ENCODE assay signal across 8 mouse cellular contexts in the genomic region with DNA sequence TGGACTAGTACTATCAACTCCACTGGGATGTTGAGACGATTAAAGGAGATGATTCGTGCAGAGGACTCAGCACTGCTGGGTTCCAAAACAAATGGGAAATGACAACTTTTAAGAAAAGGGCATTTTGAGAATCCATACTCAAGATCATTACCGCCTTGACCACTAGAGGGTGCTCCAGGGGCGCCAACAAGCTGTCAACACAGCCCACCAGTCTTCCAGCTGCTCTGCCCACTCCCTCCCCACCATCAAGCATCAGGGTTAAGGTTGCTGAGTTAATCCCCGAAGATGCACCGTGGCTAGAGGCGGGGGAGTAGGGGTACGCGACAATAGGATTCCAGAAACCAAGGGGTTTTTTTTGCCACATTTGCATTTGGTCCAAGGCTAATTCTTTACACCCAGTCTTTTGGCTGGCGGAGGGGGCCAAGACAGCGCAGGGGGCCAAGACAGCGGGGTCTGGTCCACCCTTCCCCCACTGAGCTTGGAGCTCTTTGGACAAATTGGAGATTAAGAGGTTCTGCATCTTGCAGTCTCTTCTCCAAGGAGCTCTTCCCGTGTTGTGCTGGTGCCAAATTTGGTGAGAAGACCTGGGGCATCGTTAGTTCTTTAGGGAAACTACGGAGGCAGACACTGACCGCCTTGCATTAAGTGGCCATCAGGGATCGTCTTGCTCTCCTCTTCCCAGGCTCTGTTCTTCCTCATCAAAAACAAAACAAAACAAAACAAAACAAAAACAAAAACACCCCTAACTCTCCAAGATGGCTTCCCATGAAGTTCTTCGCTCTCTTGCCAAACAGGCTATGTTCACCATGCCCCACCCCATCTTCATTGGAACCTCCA. TPM values are rescaled to one million over a fixed set of nuclear protein-coding genes. Genes with fewer than 3 reads are reported as not detected.
DNase-seq lines count a peak whose midpoint lies in the region; ATAC-seq and TF ChIP-seq lines count a peak whose summit lies in the region.

No protein-coding gene starts in this region.

- peaks cover 30% of the 10 kb centered on the region for H3K27me3 ChIP-seq in G1E (ENCODE audit: insufficient read depth, low read length)
- H3K27me3 ChIP-seq in forebrain, embryonic 12.5 days = 0 out of 2 replicates have a peak, but pooled peaks cover 2% of the 10 kb centered on the region

- H3K4me1 ChIP-seq in G1E (ENCODE audit: insufficient read depth, low read depth, low read length) = peaks cover 15% of the 10 kb centered on the region
- H3K4me1 ChIP-seq in forebrain, embryonic 12.5 days = peaks cover 70% of the 10 kb centered on the region

- DNase-seq in G1E (ENCODE audit: low spot score) = peak; percentile 51
- DNase-seq in c-Kit-positive CD71-positive TER-119-negative erythroid progenitor cells, embryonic 14.5 days (ENCODE audit: low read depth) = peak; percentile 65
- DNase-seq in heart, postnatal 36 days = peak; percentile 82 to 86
- DNase-seq in layer of hippocampus, adult 8-10 months (ENCODE audit: low spot score in 2 of 2) = peak; percentile 65 to 78
- peak; percentile 91 for DNase-seq in lung, postnatal 10 days
- peak; percentile 69 for DNase-seq in retina, postnatal 7 days (ENCODE audit: low read depth, low spot score)
- DNase-seq in thymus, postnatal 4 days = peak; percentile 91

- H3K9ac ChIP-seq in forebrain, embryonic 12.5 days = peak overlapping the region; percentile 85

- H3K4me3 ChIP-seq in G1E (ENCODE audit: low read depth, low read length) = no peak overlapping the region; the same call in 1 of the 2 replicates
- peak overlapping the region; percentile 65 for H3K4me3 ChIP-seq in forebrain, embryonic 12.5 days (replicated peaks)

- H3K4me2 ChIP-seq in forebrain, embryonic 12.5 days = peak overlapping the region; percentile 95

- peak; percentile 66 for TF ChIP-seq CTCF in G1E (IDR thresholded peaks at IDR 0.05; ENCODE audit: low read depth, low read length)

- H3K36me3 ChIP-seq in G1E (replicated peaks) = peaks cover 14% of the 10 kb centered on the region
- H3K36me3 ChIP-seq in forebrain, embryonic 12.5 days (replicated peaks) = peaks cover 25% of the 10 kb centered on the region

- H3K27ac ChIP-seq in forebrain, embryonic 12.5 days = peak overlapping the region; percentile 96

- no peak for ATAC-seq in G1E (ENCODE audit: extremely low read depth, insufficient number of reproducible peaks, low FRiP score, poor library complexity, severe bottlenecking)
- peak; percentile 40; the same call in 1 of the 2 replicates for ATAC-seq in forebrain, embryonic 12.5 days (ENCODE audit: low FRiP score)

- no peaks in the 10 kb centered on the region for H3K9me3 ChIP-seq in G1E (replicated peaks)
- no peaks in the 10 kb centered on the region for H3K9me3 ChIP-seq in forebrain, embryonic 12.5 days

- WGBS in forebrain, embryonic 12.5 days = 19% methylated on average over 18 of the region's 18 CpGs

- intact Hi-C loops in heart, postnatal 36 days (cut with DNase I) = loop anchor here (1.0 to 5.0 kb wide), 3 partner anchors 51 to 250 kb away; no protein-coding TSS in a partner anchor

RNA-seq across cellular contexts. Expression of a gene that starts 1.8 kb away (rescaled TPM):
- total RNA-seq in G1E (2014; fragmentation: Nextera tagmentation) (not detected in 2 replicates), G1E (2017) (not detected in 2 replicates)
- polyA plus RNA-seq in G1E (2012) = not detected in 2 replicates
- polyA plus RNA-seq in forebrain, embryonic 12.5 days (2016; fragmentation: Nextera tagmentation; extraction: Ambion mirVana) = 0.87 TPM in 1 of 2 replicates, not detected in the other
- under 1 TPM in 1 of 2 experiments, not detected in 1; 0.30 TPM for total RNA-seq in heart, postnatal 36 days (2021)
- total RNA-seq in layer of hippocampus, adult 8-10 months (2022) = 10 to 100 TPM in 2 of 4 experiments, 1 to 10 TPM in 2; 2.8 to 19.9 (median 12.1) TPM

RNA-seq across cellular contexts. Expression of a gene that starts 2.2 kb away (rescaled TPM):
- total RNA-seq in G1E (2014; fragmentation: Nextera tagmentation) (0.73 and 5.9 TPM in 2 replicates), G1E (2017) (1.4 and 1.6 TPM in 2 replicates)
- 6.1 and 8.7 TPM in 2 replicates for polyA plus RNA-seq in G1E (2012)
- polyA plus RNA-seq in forebrain, embryonic 12.5 days (2016; fragmentation: Nextera tagmentation; extraction: Ambion mirVana) = 31.1 and 31.5 TPM in 2 replicates
- 10 to 100 TPM; 25.8 to 29.7 TPM for total RNA-seq in heart, postnatal 36 days (2021)
- 100 to 1,000 TPM; 261 to 307 (median 292) TPM for total RNA-seq in layer of hippocampus, adult 8-10 months (2022)

RNA-seq across cellular contexts. Expression of a gene that starts 27.7 kb away (rescaled TPM):
- total RNA-seq in G1E (2014; fragmentation: Nextera tagmentation) = not detected in 2 replicates
- total RNA-seq in G1E (2017) = under 0.01 and 0.05 TPM in 2 replicates
- polyA plus RNA-seq in G1E (2012) = 0.01 and 0.03 TPM in 2 replicates
- 7.2 and 8.0 TPM in 2 replicates for polyA plus RNA-seq in forebrain, embryonic 12.5 days (2016; fragmentation: Nextera tagmentation; extraction: Ambion mirVana)
- 1 to 10 TPM; 1.5 to 1.7 TPM for total RNA-seq in heart, postnatal 36 days (2021)
- total RNA-seq in layer of hippocampus, adult 8-10 months (2022) = 100 to 1,000 TPM; 637 to 711 (median 646) TPM

RNA-seq across cellular contexts. Expression of a gene that starts 54.6 kb away (rescaled TPM):
- total RNA-seq in G1E (2014; fragmentation: Nextera tagmentation) = 15.2 and 19.5 TPM in 2 replicates
- total RNA-seq in G1E (2017) = 13.1 and 13.9 TPM in 2 replicates
- polyA plus RNA-seq in G1E (2012) = 25.7 and 29.7 TPM in 2 replicates
- polyA plus RNA-seq in forebrain, embryonic 12.5 days (2016; fragmentation: Nextera tagmentation; extraction: Ambion mirVana) = 76.7 and 78.3 TPM in 2 replicates
- total RNA-seq in heart, postnatal 36 days (2021) = 10 to 100 TPM; 17.7 to 22.5 TPM
- 10 to 100 TPM; 45.6 to 58.6 (median 54.5) TPM for total RNA-seq in layer of hippocampus, adult 8-10 months (2022)

RNA-seq across cellular contexts. Expression of a gene that starts 59.2 kb away (rescaled TPM):
- total RNA-seq in G1E (2014; fragmentation: Nextera tagmentation) = 33.7 and 97.1 TPM in 2 replicates
- total RNA-seq in G1E (2017) = 27.2 and 39.8 TPM in 2 replicates
- polyA plus RNA-seq in G1E (2012) = 1.1 and 2.6 TPM in 2 replicates
- 7.4 and 8.4 TPM in 2 replicates for polyA plus RNA-seq in forebrain, embryonic 12.5 days (2016; fragmentation: Nextera tagmentation; extraction: Ambion mirVana)
- 1 to 10 TPM; 7.7 to 7.8 TPM for total RNA-seq in heart, postnatal 36 days (2021)
- 10 to 100 TPM in 2 of 4 experiments, 1 to 10 TPM in 2; 5.3 to 11.9 (median 8.3) TPM for total RNA-seq in layer of hippocampus, adult 8-10 months (2022)

Comparison
In these comparisons a context has a peak if more than half of its experiments do, and no peak if none do; other contexts are left out.
1. RNA of a gene that starts 2.2 kb away (total RNA-seq): 261 to 307 TPM in layer of hippocampus, adult 8-10 months; 25.8 to 29.7 TPM in heart, postnatal 36 days and 0.73 to 5.9 TPM in G1E; every median in the first group is over 4 times any median in the second.
2. RNA of a gene that starts 27.7 kb away (total RNA-seq): 637 to 711 TPM in layer of hippocampus, adult 8-10 months; 1.5 to 1.7 TPM in heart, postnatal 36 days and under 0.01 to 0.05 TPM in G1E; every median in the first group is over 100 times any median in the second.
3. Peak in every context shown above with its lines, with median percentiles within 50 percentile points of each other: DNase-seq.